Mouse (Mus musculus): ENCODE measurements around the gene Dus2. TPM values are rescaled to one million over a fixed set of nuclear protein-coding genes. Genes with fewer than 3 reads are reported as not detected.
"Not testable (repeated sequence)": the region's sequence is repeated elsewhere in the genome, so short reads cannot be mapped to it uniquely, and the experiment has no call there.

Gene Dus2
- total RNA-seq, 2 experiments from 2014 or later = 8.8 to 8.9 TPM

DNA sequence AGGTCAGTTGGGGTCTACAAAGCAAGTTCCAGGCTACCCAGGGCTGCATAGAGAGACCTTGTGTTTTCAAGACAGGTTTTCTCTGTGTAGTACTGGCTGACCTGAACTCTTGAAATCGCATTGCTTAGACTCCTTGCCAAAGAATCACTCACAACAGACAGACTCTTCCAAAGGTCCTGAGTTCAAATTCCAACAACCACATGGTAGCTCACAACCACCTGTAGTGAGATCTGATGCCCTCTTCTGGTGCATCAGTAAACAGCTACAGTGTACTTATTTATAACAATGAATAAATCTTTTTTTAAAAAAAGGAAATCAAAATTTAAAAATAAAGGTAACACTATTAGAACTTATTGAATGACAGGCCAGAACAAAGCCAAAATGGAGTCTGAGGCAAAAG, 10.0 kb upstream of the Dus2 start:
- DNase-seq (ENCODE audit: low spot score) = no peak
- intact Hi-C loops (cut with DNase I) = no loop called here

DNA sequence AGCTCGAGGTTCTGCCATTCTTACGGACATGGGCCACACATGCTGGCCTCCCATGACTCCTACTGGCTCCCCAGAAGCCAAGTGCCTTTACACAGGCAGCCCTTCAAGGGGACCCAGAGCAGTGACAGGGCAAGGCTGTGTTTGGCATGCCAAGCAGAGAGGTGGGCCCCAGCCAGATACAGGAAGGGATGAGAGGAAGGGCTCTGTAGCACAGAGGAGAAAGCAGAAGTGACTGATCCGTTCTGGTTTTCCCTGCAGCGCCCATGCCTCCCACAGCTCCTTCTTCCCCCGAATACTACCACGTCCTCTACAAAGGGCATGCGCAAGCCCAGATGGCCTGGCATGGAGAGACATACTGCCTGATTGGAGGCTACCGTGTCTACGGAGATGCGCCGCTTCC, 7.7 kb upstream of the Dus2 start:
- intact Hi-C loops (cut with DNase I); DNase-seq (ENCODE audit: low spot score): not testable (repeated sequence)

DNA sequence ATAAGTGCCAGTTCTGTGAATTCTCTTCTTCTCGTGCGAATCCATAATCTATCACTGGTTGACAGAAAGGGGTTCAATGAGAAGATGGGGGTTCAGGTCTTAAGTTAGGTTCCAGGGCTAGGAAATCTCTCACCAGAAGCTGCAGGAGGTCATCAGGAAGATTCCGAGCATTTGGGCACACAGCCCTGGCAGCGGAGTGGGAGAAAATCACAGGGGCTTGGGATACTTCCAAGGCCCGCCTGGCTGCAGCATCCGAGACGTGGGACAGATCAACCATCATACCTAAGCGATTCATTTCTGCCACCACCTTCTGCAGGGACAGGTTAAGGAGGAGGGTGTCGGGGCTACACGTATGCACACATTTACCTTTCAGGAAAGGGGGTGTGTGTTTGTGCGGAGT, 2.6 kb upstream of the Dus2 start:
- no peak for DNase-seq (ENCODE audit: low spot score)
- intact Hi-C loops (cut with DNase I) = no loop called here

DNA sequence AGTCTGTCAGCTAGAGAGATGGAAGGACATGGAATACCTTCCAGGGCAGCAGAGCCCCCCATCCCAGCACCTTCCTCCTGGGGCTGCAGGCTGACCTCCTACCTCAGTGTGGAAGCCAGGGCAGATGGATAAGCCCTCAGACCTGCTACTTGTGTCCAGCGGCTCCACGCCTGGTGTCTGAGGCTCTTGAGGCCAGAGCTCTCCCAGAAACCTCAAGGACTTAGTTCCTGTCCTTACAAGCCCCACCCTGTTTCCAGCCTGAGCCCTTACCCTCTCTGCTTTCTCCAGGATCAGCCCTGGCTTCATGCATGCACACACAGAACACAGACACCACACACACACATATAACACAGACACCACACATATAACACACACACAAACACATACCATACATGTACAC, 409 bp downstream of the Dus2 start:
- intact Hi-C loops (cut with DNase I) = loop anchor here (1.0 to 5.0 kb wide), 3 partner anchors 31 to 126 kb away; no protein-coding TSS in a partner anchor

DNA sequence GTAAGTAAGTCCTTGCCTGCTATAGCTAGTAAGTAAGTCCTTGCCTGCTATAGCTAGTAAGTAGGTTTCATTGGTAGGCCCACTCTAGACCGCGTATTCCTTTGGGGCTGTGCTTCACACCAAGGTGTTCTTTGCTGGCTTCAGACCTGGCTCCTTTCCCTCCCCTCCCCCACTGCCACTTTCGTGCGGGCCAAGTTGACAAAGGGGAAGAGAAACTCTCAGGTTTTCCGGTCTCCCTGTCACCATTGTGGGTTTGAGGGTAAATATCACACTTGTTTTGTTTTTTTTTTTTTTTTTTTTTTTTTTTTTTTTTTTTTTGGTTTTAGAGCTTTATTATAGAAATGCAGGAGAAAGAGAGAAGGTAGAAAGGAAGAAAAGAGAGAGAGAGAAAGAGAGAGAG, 1.4 kb downstream of the Dus2 start:
- no peak for DNase-seq (ENCODE audit: low spot score)
- intact Hi-C loops (cut with DNase I) = loop anchor here (5.0 kb wide), 2 partner anchors 85 to 125 kb away; no protein-coding TSS in a partner anchor

More for the DNA sequence above, 409 bp downstream of the Dus2 start:
- no peak for DNase-seq (ENCODE audit: low spot score)

DNA sequence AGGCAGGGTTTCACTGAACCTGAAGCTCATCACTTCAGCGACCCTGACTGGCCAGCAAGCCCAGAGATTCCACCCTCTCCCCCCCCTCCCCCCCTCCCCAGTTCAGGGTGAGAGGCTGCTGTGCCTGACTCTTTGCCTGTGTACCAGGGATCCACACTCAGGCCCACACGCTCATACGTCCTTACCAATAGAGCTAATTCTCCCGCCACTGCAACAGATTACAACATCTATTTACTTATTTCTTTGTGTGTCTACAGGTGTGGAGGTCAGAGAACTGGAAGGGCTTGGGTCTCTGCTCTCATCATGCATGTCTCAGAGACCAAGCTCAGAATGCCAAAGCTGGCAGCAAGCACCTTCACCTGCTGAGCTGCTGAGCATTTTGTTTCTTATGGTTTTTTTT, 2.1 kb downstream of the Dus2 start:
- no peak for DNase-seq (ENCODE audit: low spot score)
- intact Hi-C loops (cut with DNase I) = loop anchor here (5.0 kb wide), 2 partner anchors 84 to 124 kb away; no protein-coding TSS in a partner anchor

DNA sequence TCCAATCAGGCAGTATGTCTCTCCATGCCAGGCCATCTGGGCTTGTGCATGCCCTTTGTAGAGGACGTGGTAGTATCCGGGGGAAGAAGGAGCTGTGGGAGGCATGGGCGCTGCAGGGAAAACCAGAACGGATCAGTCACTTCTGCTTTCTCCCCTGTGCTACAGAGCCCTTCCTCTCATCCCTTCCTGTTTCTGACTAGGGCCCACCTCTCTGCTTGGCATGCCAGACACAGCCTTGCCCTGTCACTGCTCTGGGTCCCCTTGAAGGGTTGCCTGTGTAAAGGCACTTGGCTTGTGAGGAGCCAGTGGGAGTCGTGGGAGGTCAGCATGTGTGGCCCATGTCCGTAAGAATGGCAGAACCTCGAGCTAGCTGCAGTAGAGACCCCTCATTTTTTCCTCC, 5.2 kb downstream of the Dus2 start:
- peak; percentile 10 for DNase-seq (ENCODE audit: low spot score)
- intact Hi-C loops (cut with DNase I) = no loop called here

DNA sequence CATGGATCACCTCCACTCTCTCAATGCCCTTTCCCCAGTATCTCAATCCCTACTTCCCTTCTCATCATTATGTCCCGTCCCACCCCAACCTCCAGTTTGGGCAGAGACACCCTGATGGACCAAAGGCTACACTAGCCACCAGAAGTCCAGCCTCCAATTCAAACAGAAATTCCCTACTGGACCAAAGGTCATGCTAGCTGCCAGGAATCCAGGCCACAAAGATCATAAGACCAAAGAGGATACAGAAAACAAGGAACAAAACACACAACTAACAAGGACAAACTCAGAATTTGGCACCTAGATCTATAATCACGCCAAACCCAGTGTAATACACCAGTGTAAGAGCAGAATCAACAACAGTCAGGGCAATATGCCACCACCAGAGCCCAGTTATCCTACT, 7.8 kb downstream of the Dus2 start:
- intact Hi-C loops (cut with DNase I) = no loop called here
- no peak for DNase-seq (ENCODE audit: low spot score)

DNA sequence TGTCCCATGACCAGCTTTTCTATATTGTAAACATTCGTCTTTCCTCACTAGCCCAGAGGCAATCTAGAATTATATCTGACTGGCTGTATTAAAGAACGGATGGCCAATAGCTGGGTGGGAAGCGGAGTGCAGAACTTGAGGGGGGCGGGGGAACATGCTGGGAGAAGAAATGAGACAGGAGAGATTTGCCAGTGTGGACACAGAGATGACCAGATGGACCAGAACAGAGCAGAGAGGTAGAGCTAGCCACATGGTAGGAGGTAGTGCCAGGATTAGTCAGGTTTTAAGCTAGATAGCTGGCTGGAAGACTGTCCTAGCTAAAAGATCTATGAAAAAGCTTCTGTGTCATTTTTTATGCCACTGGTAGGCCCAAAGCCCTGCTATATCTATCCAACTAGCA, 10.8 kb downstream of the Dus2 start:
- intact Hi-C loops (cut with DNase I) = no loop called here
- no peak for DNase-seq (ENCODE audit: low spot score)

DNA sequence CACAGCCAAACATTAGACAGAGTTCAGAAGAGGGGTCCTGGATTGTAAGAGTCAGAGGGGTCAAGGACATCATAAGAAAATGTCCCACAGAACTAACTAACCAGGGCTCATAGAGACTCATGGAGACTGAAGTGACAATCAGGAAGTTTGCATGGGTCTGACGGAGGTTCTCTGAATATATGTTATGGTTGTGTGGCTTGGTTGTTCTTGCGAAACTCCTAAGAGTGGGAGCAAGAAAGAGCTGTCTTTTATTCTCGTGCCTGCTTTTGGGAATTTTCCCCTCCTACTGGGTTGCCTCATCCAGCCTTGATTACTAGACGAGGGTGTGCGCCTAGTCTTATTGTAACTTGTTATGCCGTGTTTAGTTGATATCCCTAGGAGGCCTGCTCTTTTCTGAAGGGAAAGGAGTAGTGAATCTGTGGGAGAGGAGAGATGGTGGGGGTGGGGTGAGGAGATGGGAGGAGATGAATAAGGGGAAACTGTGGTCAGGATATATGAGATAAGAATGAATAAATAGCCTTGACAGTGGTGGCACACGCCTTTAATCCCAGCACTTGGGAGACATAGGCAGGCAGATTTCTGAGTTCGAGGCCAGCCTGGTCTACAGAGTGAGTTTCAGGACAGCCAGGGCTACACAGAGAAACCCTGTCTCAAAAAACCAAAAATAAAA, 13.5 kb downstream of the Dus2 start:
- no peak for DNase-seq (ENCODE audit: low spot score)
- intact Hi-C loops (cut with DNase I) = no loop called here

DNA sequence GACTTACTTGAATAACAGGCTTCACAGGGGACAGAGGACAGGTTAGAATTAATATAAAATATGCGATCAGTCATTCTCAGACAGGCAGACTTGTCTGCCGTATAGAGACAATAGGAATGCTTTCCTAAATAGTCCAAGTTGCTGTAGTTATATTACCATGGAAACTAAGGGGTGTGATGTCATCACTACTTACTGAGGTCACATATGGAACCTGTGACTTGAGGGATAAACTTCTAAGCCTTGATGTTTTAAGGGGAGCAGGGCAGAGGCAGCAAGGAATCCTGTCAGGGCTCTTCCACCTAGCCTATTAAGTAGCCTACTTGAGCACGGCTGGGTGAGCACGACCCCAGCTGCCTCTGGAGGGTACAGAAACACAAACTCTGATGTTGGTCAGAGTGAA, 14.7 kb downstream of the Dus2 start, which contains the start of gene Dpep2nb:
TSS of gene Dpep2nb (minus strand) at position 101 of the 400 bp plus-strand sequence.
- intact Hi-C loops (cut with DNase I) = no loop called here

DNA sequence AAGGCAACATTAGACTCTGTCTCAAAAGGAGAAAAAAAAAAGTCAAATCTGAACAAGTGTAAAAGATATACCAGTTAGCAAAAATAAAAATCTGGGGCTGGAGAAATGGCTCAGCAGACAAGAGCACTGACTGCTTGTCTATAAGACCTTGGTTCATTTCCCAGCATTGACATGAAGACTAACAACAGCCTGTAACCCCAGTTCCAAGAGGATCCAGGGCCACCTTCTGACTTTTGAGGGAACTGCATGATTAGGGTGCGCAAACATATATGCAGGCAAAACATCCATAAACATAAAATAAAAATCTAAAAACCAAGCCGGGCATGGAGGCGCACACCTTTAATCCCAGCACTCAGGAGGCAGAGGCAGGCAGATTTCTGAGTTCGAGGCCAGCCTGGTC, 15.3 kb downstream of the Dus2 start:
- intact Hi-C loops (cut with DNase I) = no loop called here

More for the DNA sequence above, 14.7 kb downstream of the Dus2 start, which contains the start of gene Dpep2nb:
- DNase-seq (ENCODE audit: low spot score) = no peak

DNA sequence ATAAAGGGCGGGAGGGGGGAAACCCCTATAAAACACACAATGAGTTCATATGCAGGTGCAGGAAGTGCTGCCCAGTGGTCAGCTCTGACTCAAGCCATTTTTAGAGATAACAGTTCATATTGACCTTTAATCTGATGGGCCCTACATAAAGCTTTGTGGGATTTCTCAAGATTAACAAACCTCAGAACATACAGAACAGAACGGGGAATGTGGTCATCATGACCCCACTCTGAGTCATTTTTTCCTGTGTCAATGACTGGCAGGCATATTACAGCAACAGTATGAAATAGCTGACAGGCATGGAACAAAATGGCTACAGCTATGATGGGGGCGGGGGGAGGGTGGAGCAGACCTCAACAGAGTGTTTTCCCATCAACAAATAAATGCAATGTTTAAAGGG, 16.0 kb downstream of the Dus2 start:
- intact Hi-C loops (cut with DNase I) = no loop called here
- no peak for DNase-seq (ENCODE audit: low spot score)

More for the DNA sequence above, 15.3 kb downstream of the Dus2 start:
- no peak for DNase-seq (ENCODE audit: low spot score)

DNA sequence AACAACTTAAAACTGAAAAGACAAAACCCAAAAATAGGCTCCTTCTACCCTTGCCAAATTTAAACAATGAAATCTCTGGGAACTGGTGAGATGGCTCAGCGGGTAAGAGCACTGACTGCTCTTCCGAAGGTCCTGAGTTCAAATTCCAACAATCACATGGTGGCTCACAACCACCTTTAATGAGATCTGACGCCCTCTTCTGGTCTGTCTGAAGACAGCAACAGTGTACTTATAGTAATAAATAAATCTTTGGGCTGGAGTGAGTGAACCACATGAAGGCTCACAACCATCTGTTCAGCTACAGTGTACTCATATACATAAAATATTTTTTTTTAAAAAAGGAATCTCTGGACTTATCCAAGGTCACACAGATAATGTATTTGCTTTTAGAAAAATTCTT, 16.8 kb downstream of the Dus2 start:
- DNase-seq (ENCODE audit: low spot score); intact Hi-C loops (cut with DNase I): not testable (repeated sequence)

DNA sequence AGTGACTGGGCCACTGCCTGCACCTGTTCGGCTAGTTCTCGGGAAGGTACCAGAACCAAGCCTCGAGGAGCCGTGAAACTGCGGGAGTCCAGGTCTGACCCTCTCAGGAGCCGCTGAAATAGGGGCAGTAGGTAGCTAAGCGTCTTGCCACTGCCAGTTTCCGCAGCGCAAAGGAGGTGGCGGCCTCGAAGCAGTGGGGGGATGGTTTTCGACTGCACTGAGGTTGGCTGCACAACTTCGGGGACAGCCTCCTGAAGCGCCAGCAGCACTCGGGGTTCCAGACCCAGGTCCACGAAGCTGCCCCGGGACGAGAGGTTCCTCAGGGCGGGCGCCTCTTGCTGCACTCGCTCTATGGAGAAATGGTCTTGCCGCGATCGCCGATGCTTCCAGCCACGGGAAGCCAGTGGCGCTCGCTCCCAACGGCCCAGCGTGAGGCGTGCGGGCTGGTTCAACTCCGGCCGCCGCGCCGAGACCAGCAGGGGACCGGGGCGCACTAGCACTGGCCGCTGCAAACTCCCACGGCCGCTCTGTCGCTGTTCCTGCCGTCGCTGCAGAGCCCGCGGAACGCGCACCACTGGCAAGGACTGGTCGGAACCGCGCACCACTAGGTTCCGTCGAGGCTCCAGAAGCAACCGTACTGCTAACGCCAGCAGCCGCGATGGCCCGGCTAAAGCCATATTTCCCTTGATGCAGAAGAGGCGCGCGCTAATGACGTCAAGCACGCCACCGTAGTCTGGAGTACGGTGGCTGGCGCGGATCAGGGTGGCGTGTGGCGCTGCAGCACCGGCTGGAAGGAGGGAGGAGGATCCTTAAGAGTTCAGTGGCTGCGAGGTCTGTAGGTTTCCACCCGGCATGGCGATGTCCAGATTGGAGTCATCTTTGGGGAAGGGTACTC, 19.9 kb downstream of the Dus2 start:
- intact Hi-C loops (cut with DNase I) = no loop called here
- peak; percentile 78 for DNase-seq (ENCODE audit: low spot score)

DNA sequence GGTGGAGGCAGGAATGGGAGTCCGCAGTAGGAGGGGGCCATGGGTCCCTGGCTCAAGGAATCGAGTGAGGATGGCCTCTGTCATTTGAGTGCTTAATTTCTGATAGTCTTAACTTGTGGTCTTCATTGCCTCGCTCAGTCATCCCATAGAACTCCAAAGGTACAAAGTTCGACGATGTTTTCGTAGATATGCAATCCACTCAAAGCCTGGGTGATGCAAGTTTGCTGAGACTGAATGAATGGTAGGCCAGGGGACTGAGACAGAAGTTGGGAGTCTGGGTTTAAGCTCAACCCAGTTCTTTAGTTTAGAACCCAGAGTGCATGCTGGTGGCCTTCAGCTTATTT, 20.5 kb downstream of the Dus2 start, which contains the start of gene Ddx28:
TSS of gene Ddx28 (minus strand) at position 240 of the 344 bp plus-strand sequence.
- DNase-seq (ENCODE audit: low spot score) = no peak
- intact Hi-C loops (cut with DNase I) = no loop called here

DNA sequence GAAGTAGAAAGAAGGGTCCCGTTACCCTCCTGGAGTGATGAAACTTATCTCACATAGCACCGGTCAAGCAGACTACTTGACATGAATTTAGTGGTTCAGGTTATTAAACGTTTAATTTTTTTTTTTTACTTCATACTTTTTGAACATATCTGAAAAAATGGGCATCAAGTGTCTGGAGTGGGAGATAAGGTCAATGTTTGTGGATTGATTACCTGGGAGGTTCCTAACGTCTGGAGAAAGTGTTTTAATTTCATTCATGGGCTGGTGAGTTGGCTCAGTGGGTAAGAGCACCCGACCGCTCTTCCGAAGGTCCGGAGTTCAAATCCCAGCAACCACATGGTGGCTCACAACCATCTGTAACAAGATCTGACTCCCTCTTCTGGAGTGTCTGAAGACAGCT, 21.1 kb downstream of the Dus2 start:
- intact Hi-C loops (cut with DNase I); DNase-seq (ENCODE audit: low spot score): not testable (repeated sequence)

DNA sequence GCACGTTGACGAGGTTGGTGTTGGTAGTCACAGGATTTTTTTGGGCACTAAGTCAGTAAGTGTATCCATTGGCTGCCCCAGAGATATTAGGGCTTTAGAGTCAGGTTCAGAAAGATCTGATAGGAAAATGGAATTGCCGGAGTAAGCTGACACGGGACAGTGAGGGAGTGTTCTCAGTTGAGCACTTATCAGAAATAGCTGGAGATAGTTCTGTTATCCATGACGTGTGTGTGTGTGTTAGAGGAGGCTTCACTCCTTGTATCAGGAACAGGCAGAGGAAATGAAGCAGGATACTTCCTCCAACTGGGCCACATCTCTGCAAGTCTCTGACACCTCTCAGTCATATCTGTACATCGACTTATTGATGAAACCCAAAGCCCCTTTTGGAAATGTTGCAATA, 25.1 kb downstream of the Dus2 start:
- no peak for DNase-seq (ENCODE audit: low spot score)
- intact Hi-C loops (cut with DNase I) = no loop called here

DNA sequence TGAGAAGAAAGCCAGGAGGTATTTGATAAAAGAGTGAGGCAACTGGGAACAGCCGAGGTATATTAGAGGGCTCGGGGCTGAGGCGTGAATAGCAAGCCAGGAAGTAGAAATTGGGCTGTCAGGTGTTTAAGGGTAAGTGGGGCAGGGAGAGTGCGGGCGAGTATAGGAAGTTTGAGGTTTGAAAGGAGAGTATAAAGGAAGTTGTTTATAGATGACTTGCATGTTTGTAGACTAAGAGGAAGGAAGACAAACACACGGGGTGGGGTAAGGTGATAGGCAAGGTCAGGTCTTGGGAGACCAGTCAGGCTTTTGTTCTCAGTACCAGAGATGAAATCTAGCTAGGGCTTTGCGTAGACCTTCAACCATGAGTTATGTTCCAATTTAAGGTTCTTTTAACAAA, 26.0 kb downstream of the Dus2 start:
- no peak for DNase-seq (ENCODE audit: low spot score)
- intact Hi-C loops (cut with DNase I) = no loop called here

DNA sequence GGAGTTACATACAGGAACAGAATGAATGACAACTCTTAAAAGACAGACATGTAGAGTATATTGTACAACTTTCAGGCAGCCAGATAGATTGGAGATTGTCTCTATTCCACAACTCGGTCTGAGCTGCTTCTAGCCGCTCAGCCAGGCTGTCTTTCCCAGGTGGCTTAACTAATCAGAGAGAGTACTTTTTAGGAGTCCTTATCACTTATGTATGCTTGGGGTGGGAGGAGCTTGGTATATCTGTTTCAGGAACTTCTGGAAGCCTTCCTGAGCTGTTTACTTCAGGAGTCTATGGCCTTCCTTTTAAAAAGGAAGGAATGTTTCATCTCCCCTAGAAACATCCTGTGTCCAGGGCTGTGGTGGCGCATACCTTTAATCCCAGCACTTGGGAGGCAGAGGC, 26.9 kb downstream of the Dus2 start:
- intact Hi-C loops (cut with DNase I) = no loop called here
- no peak for DNase-seq (ENCODE audit: low spot score)

DNA sequence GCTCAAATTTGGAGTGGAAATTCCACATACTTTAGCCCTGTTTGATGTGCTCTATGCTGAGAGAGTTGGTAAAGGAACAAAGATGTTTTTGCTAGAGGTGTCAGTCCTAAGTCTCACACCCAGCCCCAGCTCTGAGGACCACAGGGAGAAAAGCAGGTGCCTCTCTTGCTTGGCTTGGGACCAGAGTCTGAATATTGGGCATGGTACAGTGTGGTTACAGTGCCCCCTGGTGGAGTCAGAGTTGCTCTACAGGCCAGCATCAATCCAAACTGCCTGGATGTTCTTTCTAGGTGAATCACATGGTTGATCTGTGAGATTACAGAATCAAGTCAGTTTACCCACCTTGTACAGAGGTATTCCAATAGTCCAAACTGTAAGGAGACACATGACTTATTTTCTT, 31.3 kb downstream of the Dus2 start:
- intact Hi-C loops (cut with DNase I) = loop anchor here (1.0 to 5.0 kb wide), 3 partner anchors 31 to 310 kb away; partner anchors contain the start of gene Dus2
- peak; percentile 13 for DNase-seq (ENCODE audit: low spot score)
